In genomic region chr10:80039559-80039979, GRCm38 (mm10) we compare ENCODE assay signal across 7 mouse cellular contexts. TPM values are rescaled to one million over a fixed set of nuclear protein-coding genes. Genes with fewer than 3 reads are reported as not detected.
DNase-seq lines count a peak whose midpoint lies in the region; ATAC-seq lines count a peak whose summit lies in the region.

TSS of gene Polr2e (minus strand) at chr10:80039795.

- H3K4me3 ChIP-seq in embryonic facial prominence, embryonic 11.5 days (ENCODE audit: low read depth, low read length): peak within 1 kb of the TSS; percentile 89
- H3K4me3 ChIP-seq in limb, embryonic 11.5 days (ENCODE audit: low read depth, low read length): peak within 1 kb of the TSS; percentile 90
- H3K4me3 ChIP-seq in midbrain, embryonic 14.5 days (replicated peaks; ENCODE audit: low read depth, low read length): peak within 1 kb of the TSS; percentile 85

- H3K4me2 ChIP-seq in embryonic facial prominence, embryonic 11.5 days (ENCODE audit: low read depth, low read length): peak within 1 kb of the TSS; percentile 67
- peak within 1 kb of the TSS; percentile 66 for H3K4me2 ChIP-seq in limb, embryonic 11.5 days (ENCODE audit: low read depth, severe bottlenecking)
- peak within 1 kb of the TSS; percentile 88 for H3K4me2 ChIP-seq in midbrain, embryonic 14.5 days (ENCODE audit: low read length)

- H3K9me3 ChIP-seq in embryonic facial prominence, embryonic 11.5 days (replicated peaks; ENCODE audit: control insufficient read depth, low read length): no peaks in the 10 kb centered on the region
- H3K9me3 ChIP-seq in limb, embryonic 11.5 days (ENCODE audit: control insufficient read depth, low read length): no peaks in the 10 kb centered on the region
- H3K9me3 ChIP-seq in midbrain, embryonic 14.5 days (ENCODE audit: control insufficient read depth, low read length): no peaks in the 10 kb centered on the region

- peak; percentile 98 for DNase-seq in adrenal gland, postnatal 14 days
- peak; percentile 98 for DNase-seq in embryonic facial prominence, embryonic 11.5 days (ENCODE audit: low spot score)
- DNase-seq in heart, adult 11 months: peak; percentile 100
- DNase-seq in kidney, adult 18-20 months: peak; percentile 98
- peak; percentile 99 for DNase-seq in limb, embryonic 11.5 days (ENCODE audit: low spot score)
- DNase-seq in midbrain, embryonic 14.5 days: peak; percentile 99
- peak; percentile 95 to 96 for DNase-seq in spleen, adult 18-20 months

- peak within 1 kb of the TSS; percentile 82 for H3K9ac ChIP-seq in embryonic facial prominence, embryonic 11.5 days (replicated peaks; ENCODE audit: low read length)
- peak within 1 kb of the TSS; percentile 87 for H3K9ac ChIP-seq in limb, embryonic 11.5 days (ENCODE audit: low read length)
- H3K9ac ChIP-seq in midbrain, embryonic 14.5 days (replicated peaks; ENCODE audit: low read length): peak within 1 kb of the TSS; percentile 74

- peaks cover 4% of the 10 kb centered on the region; the same call in 1 of the 2 replicates for H3K4me1 ChIP-seq in embryonic facial prominence, embryonic 11.5 days (ENCODE audit: control insufficient read depth, insufficient read depth, low read length)
- peaks cover 9% of the 10 kb centered on the region for H3K4me1 ChIP-seq in limb, embryonic 11.5 days (ENCODE audit: control insufficient read depth, insufficient read depth, low read length)
- H3K4me1 ChIP-seq in midbrain, embryonic 14.5 days (ENCODE audit: control insufficient read depth, insufficient read depth, low read length): peaks cover 10% of the 10 kb centered on the region

- H3K27ac ChIP-seq in embryonic facial prominence, embryonic 11.5 days (replicated peaks; ENCODE audit: low read depth, low read length): no peak within 1 kb of the TSS; the same call in 1 of the 2 replicates
- H3K27ac ChIP-seq in limb, embryonic 11.5 days (replicated peaks; ENCODE audit: low read depth, low read length): no peak within 1 kb of the TSS
- peak within 1 kb of the TSS; percentile 70 for H3K27ac ChIP-seq in midbrain, embryonic 14.5 days (replicated peaks; ENCODE audit: low read depth, low read length)

- under 1% methylated on average over 40 of the region's 40 CpGs for WGBS in embryonic facial prominence, embryonic 11.5 days
- WGBS in limb, embryonic 11.5 days: under 1% methylated on average over 40 of the region's 40 CpGs
- WGBS in midbrain, embryonic 14.5 days: under 1% methylated on average over 40 of the region's 40 CpGs

- ATAC-seq in embryonic facial prominence, embryonic 11.5 days (replicated peaks; ENCODE audit: insufficient number of reproducible peaks, low FRiP score, low TSS enrichment, low read depth): peak; percentile 95
- ATAC-seq in limb, embryonic 11.5 days (ENCODE audit: insufficient number of reproducible peaks, low FRiP score, low TSS enrichment, low read depth): peak; percentile 94
- peak; percentile 97 for ATAC-seq in midbrain, embryonic 14.5 days (ENCODE audit: low FRiP score, low TSS enrichment)

- H3K27me3 ChIP-seq in embryonic facial prominence, embryonic 11.5 days (ENCODE audit: control insufficient read depth, insufficient read depth, low read length): no peaks in the 10 kb centered on the region
- H3K27me3 ChIP-seq in limb, embryonic 11.5 days (ENCODE audit: control insufficient read depth, insufficient read depth, low read length): no peaks in the 10 kb centered on the region
- no peaks in the 10 kb centered on the region for H3K27me3 ChIP-seq in midbrain, embryonic 14.5 days (ENCODE audit: control insufficient read depth, insufficient read depth, low read length)

- peaks cover 8% of the 10 kb centered on the region for H3K36me3 ChIP-seq in embryonic facial prominence, embryonic 11.5 days (replicated peaks; ENCODE audit: control insufficient read depth, insufficient read depth, low read depth, low read length)
- H3K36me3 ChIP-seq in limb, embryonic 11.5 days (ENCODE audit: control insufficient read depth, insufficient read depth, low read length): peaks cover 23% of the 10 kb centered on the region
- H3K36me3 ChIP-seq in midbrain, embryonic 14.5 days (ENCODE audit: control insufficient read depth, insufficient read depth, low read length): peaks cover 39% of the 10 kb centered on the region

RNA-seq across cellular contexts. Expression of gene Polr2e, which starts in this region (rescaled TPM):
- total RNA-seq in adrenal gland, postnatal 14 days (2021): 98.8 and 108 TPM in 2 replicates
- polyA plus RNA-seq in embryonic facial prominence, embryonic 11.5 days (2014; fragmentation: Nextera tagmentation; extraction: Ambion mirVana): 266 and 287 TPM in 2 replicates
- polyA plus RNA-seq in limb, embryonic 11.5 days (2014; fragmentation: Nextera tagmentation; extraction: Ambion mirVana): 294 and 308 TPM in 2 replicates
- 157 and 167 TPM in 2 replicates for polyA plus RNA-seq in midbrain, embryonic 14.5 days (2014; fragmentation: Nextera tagmentation; extraction: Ambion mirVana)
